Mouse (Mus musculus) 3T3-L1 (cell line): Measurements from ENCODE around the gene Olfr320.
"Not testable (repeated sequence)": the region's sequence is repeated elsewhere in the genome, so short reads cannot be mapped to it uniquely, and the experiment has no call there.

ENCODE experiments used
- DNase-seq: peaks from one replicate; pipeline ENCODE4 v3.0.0-alpha.2; 2015; ENCODE audit warnings: low read depth, low spot score

The Olfr320 gene

DNA sequence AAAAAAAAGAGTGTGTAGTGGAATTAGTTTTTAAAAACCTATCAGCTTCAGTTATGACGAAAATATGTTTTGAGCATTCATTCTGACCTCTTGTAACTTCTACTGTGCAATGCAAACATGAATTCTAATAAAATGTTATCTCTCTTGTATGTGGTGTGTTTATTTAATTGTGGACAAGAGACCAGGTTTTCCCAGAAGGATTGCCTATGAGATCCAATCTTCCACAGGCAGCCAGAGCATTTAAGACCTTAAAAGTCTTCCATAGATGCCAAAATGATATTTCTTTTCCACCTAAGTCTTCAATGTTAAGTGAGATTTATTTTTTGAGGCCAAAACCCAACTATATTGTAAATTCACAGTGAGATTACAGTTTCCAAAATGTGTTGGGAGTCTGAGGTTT lies at the start of gene Olfr320:
Olfr320 (plus strand) TSS at position 301 of the 400 bp plus-strand sequence.
- DNase-seq, result no peak

DNA sequence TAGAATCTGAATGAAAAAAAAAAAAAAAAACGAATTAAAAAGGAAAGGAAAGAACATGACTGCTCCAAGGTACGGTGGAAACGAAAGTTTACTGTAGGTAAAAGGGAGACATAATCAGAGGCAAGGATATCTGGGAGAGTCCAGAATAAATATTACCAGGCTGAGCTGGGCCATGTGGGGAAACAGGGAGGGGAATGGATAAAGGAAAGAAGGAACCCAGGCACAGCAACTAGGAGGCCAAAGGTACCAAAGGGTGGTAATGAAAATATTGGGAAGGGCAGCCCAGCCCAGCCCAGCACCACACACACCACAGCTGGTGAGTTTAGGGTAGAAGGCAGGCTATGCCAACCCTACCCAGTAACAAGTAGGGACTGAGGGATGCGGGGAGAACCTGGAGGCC lies 46.0 kb upstream of the Olfr320 start:
- DNase-seq, result no peak

DNA sequence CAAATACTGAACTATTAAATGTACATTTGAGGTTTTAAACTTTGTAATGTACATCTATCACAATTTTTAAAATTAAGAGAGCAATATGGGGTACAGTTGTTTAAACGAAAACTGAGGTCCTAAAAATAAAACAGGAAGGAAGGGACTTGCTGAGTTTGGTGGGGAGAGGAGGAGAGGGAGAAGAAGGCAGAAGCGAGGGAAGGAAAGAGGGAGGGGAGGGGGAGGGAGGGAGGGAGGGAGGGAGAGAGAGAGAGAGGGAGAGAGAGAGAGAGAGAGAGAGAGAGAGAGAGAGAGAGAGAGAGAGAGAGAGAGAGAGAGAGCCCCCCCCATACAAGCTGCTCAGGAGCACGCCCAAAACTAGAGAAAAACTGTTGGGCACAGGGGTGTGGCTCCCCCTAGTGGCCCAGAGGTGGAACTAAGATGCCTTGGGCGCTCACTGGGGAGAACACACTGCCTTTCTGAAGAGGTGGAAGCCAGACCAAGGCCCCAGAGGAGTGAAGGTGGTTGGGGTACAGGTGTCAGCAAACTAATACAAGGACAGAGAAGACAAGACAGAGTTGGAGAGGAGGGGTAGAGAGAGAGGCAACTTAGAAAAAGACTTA lies 44.4 kb upstream of the Olfr320 start:
- DNase-seq, result peak; percentile 61

DNA sequence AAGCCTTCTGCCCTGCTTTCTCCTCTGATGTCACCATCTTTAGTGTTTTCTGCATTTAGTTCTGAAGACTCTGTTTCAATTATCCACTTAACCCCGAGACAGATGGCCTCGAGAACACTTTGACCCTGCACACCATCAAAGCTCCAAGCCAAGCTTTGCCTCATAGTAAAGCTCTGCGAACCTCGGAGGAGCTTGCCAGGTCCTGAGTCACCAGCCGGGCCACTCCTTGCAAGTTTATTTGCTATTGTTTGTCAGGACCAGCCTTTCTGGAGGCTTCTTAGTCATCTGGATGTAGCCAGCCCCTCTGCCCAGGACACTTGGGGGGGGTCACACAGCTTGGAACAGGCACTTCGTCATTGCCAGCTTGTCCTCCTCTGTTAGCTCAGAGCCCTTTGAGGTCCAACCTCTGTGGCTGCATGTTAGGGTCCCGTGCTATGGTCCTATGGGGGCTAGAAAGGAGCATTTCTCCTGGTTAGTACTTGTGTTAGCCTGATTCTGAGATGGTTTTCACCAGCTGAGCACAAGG lies 42.7 kb upstream of the Olfr320 start:
- peak; percentile 66 for DNase-seq

DNA sequence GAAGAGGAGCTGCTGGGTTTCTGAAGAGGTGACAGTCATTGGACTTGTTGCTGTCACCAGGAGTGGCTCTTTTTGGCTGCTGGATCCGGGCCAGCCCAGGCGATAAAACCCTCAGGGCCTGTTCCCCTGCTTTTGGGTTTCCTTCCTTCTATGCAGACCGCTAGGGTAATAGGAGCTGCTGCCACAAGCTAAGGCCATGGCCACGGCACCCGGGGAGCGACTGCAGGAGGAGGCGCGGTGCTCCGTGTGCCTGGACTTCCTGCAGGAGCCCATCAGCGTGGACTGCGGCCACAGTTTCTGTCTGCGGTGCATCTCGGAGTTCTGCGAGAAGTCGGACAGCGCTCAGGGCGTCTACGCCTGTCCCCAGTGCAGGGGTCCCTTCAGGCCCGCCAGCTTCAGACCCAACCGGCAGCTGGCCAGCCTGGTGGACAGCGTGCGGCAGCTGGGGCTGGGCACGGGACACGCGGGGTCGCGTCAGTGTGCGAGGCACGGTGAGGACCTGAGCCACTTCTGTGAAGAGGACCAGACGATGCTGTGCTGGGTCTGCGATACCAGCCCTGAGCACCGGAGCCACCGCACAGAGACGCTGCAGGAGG lies 40.5 kb upstream of the Olfr320 start, which contains the start of gene Trim58:
Trim58 (plus strand) TSS at position 194 of the 596 bp plus-strand sequence.
- DNase-seq, result no peak

DNA sequence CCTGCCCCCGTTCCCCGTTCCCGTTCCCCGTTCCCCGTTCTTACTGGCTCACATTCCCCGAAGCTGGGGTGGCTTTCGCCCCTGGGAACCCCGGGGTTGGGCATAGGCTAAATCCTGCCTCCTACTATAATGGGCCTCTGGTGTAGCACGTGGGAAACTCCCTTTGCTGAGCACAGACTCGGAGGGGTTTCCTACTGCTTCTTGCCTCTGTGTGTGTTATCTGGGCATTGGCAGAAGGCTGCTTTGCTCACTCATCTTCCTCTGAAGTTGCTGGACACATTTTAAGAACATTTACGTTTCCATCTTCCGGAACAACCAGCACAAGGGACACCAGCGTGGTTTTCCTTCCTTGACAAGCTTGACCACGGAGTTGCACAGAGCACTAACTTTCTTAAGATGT lies 39.8 kb upstream of the Olfr320 start:
- DNase-seq, result no peak

DNA sequence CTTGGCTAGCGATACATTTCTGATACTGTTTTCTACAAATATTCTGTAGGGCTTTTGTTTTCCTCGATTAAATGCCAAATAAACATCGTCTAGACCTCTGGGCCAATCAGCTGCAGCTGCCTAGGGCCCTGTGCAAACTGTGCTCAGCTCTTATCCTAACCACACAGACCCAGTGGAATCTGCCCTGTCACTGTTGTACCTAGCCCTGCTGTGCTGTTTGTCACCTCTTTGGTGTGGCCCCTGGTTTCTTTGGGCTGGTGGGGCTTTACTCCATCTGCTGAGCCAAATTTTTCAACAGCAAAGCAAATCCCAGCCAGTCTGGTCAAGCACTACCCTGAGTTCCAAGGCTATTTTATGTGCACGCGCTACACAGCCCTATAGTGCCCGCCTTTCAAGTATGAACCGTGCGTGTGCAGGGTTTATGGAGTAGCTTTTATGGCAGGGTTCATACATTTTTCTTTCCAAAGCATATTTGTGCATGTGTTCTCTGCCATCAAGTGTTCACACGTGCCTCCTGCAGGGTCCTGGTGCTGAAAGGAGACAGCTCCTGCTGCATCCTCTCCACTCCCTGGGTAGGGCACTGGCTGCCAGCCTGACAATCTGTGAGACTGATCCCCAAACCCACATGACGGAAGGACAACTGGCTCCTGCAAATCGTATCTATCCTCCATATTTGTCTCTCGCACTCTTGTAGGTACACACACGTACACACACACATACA lies 39.1 kb upstream of the Olfr320 start:
- DNase-seq, result no peak

DNA sequence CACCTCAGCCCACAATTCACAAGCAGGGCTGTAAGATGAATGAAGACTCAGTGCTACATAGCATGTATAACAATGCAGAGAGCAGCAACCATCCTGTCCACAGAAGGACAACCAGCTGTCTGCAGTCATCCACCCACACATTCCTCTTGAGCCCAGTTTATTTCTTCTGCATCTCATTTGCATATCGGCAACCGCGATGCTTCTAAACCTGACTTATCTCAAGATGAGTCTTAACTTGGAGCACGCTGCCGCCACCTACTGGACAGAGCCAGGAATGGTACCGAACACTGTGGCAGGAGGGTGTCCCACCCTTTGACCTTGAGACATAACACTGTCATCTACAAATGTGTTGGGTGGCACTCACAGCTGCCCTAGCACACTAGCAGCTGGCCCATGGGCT lies 37.5 kb upstream of the Olfr320 start:
- DNase-seq, result peak; percentile 21

DNA sequence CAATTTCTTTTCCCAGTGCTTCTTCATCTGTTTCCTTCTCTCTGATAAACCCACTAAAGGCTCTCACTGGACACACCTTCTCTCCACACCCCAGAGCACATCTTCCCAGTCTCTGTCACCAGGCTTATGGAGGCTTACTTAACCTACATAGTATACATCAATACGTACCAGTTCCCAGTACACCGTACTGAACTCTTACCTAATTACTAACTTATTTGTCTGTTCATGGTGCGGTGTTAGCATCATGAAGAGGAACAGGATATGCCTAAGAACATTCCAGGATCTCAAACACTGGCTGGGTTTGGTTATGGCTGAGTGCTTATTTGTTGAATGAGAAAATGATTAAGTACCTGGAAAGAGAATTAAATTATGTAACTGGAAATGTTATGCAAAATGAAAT lies 25.7 kb upstream of the Olfr320 start:
- no peak for DNase-seq

DNA sequence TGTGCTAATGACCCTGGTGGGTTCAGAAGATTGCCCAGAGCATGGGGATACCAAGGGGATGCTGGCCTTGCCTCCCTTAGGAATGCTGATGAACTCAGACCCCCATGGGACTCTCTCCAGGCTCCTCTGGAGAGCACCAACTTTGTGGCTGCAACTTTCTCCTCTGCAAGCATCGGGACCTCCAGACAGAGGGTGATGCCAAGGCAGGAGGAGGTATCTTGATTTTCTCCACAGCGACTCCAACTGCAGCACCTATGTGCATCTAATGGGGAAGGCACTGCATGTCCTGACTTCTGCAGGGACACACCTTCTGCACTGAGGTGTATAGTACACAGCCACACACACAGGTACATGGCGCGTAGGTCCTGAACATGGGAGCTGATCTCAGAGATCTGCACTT lies 22.3 kb upstream of the Olfr320 start, which contains the start of gene Olfr322:
Olfr322 (plus strand) TSS at position 187 of the 400 bp plus-strand sequence.
- DNase-seq, result no peak

DNA sequence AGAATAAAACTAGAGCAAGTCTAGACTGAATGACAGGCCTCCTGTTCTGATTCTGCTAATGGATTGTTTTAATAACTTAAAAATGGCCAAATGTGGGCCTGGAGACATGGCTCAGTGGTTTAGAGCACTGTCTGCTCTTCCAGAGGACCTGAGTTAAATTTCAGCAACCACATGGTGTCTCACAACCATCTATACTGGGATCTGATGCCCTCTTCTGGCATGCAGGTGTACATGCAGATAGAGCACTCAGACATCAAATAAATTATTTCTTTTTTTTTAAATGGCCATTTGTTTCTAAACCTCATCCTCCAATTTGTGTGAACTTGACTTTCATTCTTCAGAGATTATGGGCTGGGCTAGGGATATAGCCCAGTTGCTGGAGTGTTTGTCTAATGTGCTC lies 11.6 kb upstream of the Olfr320 start:
- DNase-seq, result no peak

DNA sequence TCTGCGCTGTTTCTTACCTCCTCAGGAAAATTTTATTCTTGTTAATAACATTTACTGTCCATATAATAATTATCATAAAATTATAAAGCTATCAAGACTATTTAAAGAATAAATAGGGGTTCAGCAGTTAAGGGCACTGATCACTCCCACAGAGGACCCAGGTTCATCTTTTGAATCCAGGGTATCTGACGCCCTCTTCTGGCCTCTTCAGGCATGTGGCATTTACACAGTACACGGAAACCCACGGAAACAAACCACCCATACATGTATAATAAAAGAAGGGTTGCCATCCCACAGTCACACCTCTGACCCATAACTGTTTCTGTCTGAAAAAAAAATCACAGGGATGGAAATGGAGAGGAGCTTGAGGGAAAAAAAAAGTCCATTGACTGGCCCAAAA lies 9.1 kb upstream of the Olfr320 start:
- no peak for DNase-seq

DNA sequence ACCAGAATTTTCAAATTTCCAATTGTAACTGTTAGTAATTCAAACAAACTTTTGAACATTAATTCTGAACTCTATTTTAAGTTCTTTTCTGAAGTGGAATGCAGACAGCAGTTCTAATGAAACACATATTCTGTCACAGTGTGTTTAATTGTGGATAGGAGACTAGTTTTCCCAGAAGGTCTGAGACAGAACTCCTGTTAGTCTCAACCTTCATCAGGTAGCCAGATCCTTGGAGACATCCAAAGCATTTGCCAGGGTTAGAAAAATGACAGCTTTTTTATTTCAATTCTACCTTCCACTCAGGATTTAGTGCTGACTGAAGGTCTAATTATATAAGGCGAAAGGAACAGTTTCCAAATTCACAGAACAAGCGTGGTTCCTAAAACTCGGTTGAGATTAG lies 18.0 kb downstream of the Olfr320 start, which contains the start of gene Olfr319:
Olfr319 (plus strand) TSS at position 301 of the 400 bp plus-strand sequence.
- DNase-seq, result no peak

DNA sequence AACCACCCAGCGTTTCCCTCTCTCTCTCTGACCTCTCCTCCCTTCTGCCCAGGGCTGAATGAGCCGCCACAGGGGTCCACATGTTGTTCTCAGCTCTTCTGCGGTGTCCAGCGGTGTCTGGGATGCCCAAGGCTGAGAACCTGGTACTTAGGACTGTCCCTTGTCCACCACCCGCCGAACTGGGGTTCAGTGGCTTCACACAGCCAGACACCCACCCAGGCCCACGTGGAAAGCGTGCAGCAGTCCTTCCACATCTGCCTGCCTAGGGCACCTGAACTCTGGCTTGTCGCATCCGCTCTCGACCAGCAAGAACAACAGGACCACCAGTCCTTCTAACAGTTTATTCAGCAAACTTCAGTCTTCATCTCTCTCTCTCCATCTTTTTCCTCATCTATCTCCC lies 28.2 kb downstream of the Olfr320 start:
- DNase-seq, result no peak

DNA sequence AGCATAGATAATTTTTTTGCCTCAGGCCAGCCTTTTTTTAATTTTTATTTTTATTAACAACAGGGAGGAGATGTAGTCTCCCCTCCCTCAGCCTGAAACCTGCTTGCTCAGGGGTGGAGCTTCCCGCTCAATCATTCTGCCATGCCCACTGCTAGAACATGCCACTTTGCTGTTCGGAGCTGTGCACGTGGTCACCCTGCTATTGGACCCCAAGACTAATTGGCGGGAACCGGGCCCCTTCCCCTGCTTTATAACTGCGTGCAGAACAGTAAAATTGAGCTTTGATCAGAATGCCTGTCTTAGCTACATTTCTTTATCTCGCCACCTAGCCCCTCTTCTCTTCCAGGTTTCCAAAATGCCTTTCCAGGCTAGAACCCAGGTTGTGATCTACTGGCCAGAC lies 36.8 kb downstream of the Olfr320 start:
- not testable (repeated sequence) for DNase-seq

DNA sequence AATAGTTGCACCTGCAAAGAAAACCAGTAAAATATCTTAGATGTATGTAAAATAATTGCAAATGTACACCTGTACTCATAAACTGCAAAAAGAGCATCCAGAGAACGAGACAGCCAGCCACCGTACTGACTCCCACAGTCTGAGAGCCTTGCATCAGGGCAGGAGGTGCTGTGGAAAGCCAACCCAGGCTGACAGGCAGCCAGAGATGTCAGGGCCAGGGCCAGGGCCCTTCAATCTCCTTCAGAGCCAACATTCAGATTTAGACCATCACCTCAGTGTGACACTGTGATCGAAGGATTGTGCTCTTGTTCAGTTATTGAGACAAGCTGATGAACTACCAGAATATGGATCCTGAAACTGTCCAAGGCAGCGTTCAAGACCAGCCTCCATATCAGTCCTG lies 38.8 kb downstream of the Olfr320 start:
- no peak for DNase-seq

DNA sequence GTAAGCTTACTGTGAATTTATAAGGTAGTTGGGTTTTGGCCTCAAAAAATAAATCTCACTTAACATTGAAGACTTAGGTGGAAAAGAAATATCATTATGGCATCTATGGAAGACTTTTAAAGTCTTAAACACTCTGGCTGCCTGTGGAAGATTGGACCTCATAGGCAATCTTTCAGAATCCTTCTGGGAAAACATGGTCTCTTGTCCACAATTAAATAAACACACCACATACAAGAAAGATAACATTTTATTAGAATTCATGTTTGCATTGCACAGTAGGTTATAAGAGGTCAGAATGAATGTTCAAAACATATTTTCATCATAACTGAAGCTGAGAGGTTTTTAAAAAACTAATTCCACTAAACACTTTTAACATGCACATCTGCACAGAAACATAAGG lies 43.0 kb downstream of the Olfr320 start, which contains the start of gene Olfr318:
Olfr318 (minus strand) TSS at position 101 of the 400 bp plus-strand sequence.
- DNase-seq, result no peak

DNA sequence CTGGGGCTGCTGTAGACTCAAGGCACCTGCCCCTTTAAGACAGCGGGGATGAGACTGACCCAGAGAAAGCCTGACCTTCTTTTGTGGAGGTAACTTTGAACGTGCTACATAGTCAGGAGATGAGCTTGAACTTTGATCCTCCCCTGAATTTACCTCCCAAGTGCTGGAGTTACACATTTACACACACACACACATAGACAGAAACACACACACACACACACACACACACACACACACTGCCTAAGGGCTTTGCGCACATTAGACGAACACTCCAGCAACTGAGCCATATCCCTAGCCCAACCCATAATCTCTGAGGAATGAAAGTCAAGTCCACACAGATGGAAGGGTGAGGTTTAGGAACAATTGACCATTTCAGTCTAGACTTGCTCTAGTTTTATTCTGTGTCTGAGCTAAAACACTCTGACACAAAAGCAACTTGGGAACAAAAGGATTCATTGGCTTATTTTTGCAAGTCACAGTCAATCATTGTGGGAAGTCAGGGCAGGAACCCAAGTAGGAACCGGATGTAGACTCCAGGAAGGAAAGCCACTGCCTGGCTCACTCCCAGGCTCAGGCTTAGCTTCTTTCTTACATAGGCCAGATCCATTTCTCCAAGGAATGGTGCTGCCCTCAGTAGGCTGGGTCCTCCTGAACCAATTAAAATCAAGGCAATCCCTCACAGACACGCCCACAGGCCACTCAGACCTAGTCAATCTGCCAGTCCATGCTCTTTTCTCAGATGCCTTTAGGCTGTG lies 47.2 kb downstream of the Olfr320 start:
- DNase-seq, result not testable (repeated sequence)

DNA sequence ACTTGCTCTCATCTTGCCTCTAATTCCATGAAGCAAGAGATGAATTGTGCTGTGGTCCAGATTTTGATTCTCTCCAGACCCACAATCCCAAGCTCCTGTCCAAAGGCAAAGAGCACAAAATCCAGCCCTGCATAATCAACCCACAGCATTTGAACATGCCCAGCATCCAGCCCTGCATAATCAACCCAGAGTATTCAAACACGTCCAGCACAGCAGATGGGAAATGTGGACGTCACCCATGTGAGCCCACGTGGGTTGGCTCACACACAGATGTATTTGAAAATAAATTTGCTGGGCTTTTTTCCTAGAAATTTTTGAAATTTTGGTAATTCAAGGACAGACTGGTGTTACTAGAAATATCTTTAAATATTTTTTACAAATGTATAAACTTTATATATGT lies 52.5 kb downstream of the Olfr320 start:
- no peak for DNase-seq
